Mouse (Mus musculus) CD4-positive, CD25-positive, alpha-beta regulatory T cell, adult 2 months (primary cell): Measurements from ENCODE around the gene Mdm4.
"Not testable (repeated sequence)": the region's sequence is repeated elsewhere in the genome, so short reads cannot be mapped to it uniquely, and the experiment has no call there.

ENCODE experiments used
- DNase-seq: peaks from one replicate; pipeline ENCODE4 v3.0.0-alpha.2; 2012; ENCODE audit warnings: low read depth, low spot score

Gene Mdm4

GRCm38 (mm10) chr1:133020137-133020894, 10.0 kb downstream of the Mdm4 start:
- DNase-seq: no peak

DNA sequence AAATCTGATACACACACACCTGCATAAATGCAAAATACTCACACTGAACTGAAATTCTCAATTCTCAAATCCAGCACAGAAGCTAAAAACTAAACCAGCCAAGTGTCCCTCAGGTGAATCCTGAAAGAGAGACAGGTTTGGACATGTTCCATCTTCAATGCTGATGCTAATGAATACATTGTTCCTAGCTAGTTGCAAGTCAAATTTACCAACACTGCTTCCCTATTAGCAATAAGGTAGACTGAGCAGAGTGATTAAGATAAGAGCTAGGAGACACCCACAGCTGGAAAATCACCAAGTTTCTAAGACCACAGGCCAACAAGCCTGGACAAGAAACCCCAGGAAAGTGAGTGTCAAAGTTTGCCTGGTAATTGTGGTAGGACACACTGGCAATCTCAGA, 11.0 kb downstream of the Mdm4 start:
- DNase-seq: no peak

- no peak for DNase-seq
Observed at GRCm38 (mm10) chr1:133018580-133018979, 11.8 kb downstream of the Mdm4 start.

DNA sequence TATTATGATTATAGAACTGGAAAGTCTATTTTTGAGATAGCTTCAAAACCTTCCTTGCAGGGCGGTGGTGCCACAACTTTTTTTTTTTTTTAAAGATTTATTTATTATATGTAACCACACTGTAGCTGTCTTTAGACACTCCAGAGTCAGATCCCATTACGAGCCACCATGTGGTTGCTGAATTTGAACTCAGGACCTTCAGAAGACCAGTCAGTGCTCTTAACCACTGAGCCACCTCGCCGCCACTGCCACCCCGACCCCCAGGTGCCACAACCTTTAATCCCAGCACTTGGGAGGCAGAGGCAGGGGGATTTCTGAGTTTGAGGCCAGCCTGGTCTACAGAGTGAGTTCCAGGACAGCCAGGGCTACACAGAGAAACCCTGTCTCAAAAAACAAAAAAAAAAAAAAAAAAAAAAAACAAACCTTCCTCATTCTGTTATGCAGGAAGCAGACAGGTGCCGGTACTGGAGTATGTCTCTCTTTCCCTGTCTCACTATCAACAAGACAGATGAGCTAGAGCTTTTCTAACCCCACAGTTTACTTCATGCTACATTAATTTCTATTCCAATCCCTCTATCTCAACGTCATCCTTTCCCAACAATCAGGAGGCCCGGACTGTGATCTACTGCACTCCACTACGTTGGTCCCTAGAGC, 13.5 kb downstream of the Mdm4 start:
- no peak for DNase-seq

GRCm38 (mm10) chr1:133014196-133014595, 16.2 kb downstream of the Mdm4 start:
- no peak for DNase-seq

DNA sequence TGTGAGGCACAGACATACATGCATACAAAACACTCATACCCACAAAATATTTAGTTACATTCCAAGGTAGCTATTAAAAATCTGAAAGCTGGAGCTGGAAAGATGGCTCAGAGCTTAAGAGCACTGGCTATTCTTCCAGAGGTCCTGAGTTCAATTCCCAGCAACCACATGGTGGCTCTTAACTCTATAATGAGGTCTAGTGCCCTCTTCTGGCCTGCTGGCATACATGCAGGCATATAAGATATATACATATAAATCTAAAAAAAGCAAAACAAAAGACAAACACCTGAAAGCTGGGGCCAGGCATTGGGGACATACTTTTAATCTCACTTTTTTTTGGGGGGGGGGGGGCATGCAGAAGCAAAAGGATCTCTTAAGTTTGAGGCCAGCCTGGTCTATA, 17.0 kb downstream of the Mdm4 start:
- peak; percentile 39 for DNase-seq

DNA sequence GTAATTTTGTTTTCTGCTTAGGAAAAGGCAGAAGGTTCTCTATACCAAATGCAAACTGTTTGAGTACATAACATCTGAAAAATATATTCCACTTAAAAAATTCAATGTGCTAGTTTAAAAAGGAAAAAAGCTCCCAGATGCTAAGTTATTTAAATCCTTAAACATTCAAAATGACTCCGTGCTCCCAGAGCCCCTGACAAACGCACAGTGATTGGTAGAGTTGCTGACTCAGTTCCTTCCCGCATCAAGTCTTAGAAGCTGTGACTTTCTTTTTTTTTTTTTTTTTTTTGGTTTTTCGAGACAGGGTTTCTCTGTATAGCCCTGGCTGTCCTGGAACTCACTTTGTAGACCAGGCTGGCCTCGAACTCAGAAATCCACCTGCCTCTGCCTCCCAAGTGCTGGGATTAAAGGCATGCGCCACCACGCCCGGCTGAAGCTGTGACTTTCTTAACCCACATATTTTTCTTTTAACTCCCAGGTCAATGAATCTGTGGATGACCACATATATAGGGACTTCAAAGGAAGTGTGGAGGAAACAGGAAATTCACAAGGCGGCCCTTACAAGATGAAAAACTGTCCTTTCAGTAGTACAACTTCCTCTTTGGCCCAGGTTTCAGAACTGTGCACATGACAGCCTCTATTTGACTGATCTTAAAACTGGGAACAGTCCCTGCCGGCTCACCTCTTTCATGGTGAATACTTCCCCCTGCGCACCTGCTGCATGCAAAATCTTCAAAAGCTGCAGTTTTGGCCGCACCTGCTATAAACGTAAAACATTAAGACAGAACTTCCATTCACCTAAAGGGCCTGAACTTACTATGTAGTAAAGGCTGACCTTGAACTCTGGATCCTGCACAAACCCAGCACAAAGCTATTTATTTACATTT, 18.2 kb downstream of the Mdm4 start:
- DNase-seq: no peak

DNA sequence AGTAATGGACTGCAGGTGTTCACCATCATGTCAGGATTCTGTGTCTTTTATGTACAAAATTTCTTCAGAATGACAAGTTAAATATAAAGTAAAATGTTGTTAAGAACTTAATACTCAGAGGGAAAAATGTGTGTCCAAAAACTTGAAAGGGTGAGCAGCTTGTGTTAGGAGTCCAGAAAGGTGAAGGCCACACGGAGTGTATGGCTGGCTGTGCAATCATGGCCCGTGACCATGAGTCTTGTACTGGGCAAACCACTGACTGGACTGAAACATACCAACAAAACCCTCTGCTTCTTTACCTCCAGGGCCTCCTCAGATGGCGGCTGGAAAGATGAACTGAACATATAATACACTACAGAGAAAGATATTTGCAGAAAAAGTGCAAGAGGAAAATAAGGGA, 23.8 kb downstream of the Mdm4 start:
- DNase-seq: no peak

- DNase-seq: no peak
Observed at GRCm38 (mm10) chr1:133000347-133000746, 30.0 kb downstream of the Mdm4 start.

DNA sequence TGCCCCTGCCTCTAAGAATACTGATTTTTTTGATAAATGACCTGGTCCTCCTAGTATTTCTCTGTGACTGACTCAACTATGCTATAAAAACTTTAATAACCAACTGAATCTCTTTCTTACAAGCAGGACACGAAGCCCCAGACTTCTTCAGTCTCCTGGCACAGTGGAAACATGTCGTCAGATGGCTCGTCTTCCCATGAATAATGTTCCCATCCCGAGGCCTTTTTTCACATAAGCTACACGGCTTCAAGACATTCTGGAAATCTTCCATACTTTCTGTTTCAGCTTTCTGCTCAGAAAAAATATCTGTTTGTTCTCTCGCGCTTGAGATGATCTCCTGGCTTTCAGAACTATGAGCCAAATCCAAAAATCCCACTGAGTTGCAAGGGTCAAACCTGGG, 38.8 kb downstream of the Mdm4 start:
- no peak for DNase-seq

DNA sequence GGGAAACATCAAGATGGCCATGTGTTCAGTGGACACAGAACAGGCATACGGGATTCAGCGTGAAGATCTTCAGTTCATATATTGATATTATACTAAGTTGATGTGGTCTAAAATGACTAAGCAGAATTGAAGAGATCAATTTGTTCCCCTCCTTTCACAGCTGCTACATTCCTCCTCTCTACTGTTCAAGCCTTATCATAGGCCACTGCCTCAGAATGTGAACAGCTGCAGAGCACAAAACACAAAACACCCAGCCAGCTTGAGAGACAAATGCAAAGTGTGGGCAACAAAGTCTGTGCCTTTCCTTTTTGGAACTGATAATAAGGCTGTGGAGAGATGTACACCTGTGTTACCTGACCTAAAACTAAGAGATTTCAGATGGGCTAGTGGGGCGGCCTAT, 39.6 kb downstream of the Mdm4 start:
- DNase-seq: no peak

GRCm38 (mm10) chr1:132988556-132989459, 41.6 kb downstream of the Mdm4 start:
- not testable (repeated sequence) for DNase-seq

DNA sequence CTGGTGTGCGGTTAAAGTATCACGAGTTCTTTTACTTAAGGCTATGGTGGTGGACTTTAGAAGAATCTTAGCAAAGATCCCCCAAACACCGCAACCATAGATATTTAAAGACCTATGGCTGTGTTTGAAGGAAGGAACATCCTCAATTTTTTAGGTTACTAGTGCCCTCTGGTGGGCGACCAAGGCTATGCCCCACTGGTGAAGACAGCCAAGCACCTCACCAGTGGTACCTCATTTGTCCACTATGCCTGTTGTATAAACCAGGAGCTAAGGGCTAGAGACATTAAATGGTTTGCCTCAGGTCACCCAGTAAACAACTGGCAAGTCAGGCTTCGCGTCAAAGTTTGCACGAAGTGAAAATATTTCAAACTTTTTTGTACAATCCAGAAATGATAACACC, 47.6 kb downstream of the Mdm4 start:
- peak; percentile 65 for DNase-seq

- DNase-seq: no peak
Observed at GRCm38 (mm10) chr1:132981232-132981631, 49.1 kb downstream of the Mdm4 start.

DNA sequence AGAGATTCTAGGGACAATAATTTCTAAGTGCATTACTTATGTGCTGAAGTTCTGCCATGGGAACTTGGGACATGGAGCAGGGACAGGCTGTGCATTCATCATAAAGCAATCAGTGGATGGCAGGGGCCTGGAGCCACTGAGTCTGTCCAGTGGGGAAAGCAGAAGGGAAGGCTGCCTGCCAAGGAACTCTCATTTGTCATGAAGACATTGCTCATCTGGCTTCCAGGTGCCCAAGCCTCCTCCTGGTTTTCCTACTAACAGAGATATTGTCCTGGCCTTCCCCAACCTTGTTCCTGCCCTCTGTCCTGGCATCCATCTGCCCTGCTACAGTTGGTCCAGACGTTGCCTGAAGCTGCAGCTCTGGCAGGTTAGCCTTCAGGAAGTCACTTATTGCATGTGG, 53.0 kb downstream of the Mdm4 start:
- DNase-seq: no peak

DNA sequence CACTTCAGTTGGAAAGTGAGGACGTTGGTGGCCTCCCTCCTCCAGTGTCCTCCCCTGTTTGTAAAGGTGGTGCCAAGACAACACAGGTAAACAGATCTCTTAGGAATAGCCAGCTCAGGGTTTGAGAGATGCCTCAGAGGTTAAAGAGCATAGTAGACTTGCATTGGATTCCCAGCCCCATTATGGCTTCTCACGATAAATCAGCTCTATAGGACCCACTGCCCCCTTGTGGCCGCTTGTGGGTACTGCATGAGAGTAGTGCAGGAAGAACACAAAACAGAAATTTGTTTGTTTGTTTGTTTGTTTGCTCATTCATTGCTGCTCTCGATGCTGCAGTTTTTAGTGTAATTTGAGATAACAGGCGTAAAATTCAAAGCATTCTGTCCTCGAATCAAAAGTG, 61.7 kb downstream of the Mdm4 start:
- DNase-seq: peak; percentile 70

- no peak for DNase-seq
Observed at GRCm38 (mm10) chr1:132964691-132965090, 65.7 kb downstream of the Mdm4 start.

DNA sequence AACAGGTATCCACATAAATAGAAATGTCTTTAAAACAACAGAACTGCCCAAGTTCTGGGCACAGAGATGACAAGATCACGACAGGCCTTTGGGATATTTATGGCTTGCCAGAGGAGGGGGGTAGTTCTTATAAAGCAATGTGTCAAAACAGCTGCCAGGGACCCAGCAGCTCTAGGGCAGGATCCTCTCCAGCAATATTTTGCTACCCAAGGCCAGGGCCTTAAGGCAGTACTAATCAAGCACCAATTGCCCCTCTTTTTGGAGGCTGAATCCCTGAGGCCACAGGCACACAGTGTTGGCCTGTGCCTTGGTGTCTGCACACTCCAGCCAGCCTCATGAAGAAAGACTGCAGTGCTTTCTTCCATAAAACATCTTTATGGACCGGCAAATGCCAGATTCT, 66.3 kb downstream of the Mdm4 start:
- no peak for DNase-seq

GRCm38 (mm10) chr1:132961751-132962150, 68.6 kb downstream of the Mdm4 start:
- no peak for DNase-seq

- DNase-seq: no peak
Observed at GRCm38 (mm10) chr1:132956809-132957208, 73.6 kb downstream of the Mdm4 start.

GRCm38 (mm10) chr1:132947811-132948210, 82.5 kb downstream of the Mdm4 start:
- no peak for DNase-seq
